Mouse (Mus musculus): Measurements from ENCODE around the gene Defb13. TPM values are rescaled to one million over a fixed set of nuclear protein-coding genes. Genes with fewer than 3 reads are reported as not detected.
A peak's percentile ranks its signal among the peaks of the same experiment; 100 is the strongest.
"Not testable (repeated sequence)": the region's sequence is repeated elsewhere in the genome, so short reads cannot be mapped to it uniquely, and the experiment has no call there.

The Defb13 gene
- not detected in 2 replicates for polyA plus RNA-seq (2015; fragmentation: Nextera tagmentation; extraction: Ambion mirVana)

DNA sequence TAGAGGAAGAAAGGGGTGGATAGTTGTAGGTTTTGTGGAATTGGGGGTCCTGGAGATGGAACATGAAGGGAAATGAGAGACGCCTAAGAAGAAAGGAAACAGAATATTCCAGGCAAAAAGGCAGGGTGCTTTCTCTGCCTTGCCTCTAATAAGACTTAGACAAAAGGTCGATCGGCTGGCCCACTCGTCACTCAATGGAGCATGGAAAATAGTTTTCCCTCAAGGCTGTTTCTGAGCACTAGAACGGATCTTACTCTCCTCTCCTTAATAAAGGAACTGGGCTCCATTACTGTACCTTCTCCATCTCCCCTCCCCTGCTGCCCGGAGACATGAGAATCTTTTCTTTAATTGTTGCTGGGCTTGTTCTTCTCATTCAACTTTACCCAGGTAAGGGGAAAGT lies at the start of gene Defb13:
Gene Defb13 (plus strand): TSS at position 301 of the 400 bp plus-strand sequence.
- Histone ChIP-seq H3K9ac (replicated peaks; ENCODE audit: low read length) (no peak within 1 kb of the TSS), H3K4me1 (ENCODE audit: insufficient read depth, low read length) (no peaks in the 10 kb centered on the region), H3K36me3 (ENCODE audit: insufficient read depth, low read length) (no peaks in the 10 kb centered on the region), H3K4me3 (ENCODE audit: low read length) (no peak within 1 kb of the TSS), H3K4me2 (replicated peaks; ENCODE audit: low read depth, low read length) (no peak within 1 kb of the TSS), H3K27me3 (ENCODE audit: insufficient read depth, low read length) (no peaks in the 10 kb centered on the region), H3K27ac (ENCODE audit: low read length) (no peak within 1 kb of the TSS), H3K9me3 (ENCODE audit: low read length) (no peaks in the 10 kb centered on the region)
- ATAC-seq (ENCODE audit: low FRiP score, low TSS enrichment): no peak
- 67% methylated on average over 6 of the region's 6 CpGs for WGBS

DNA sequence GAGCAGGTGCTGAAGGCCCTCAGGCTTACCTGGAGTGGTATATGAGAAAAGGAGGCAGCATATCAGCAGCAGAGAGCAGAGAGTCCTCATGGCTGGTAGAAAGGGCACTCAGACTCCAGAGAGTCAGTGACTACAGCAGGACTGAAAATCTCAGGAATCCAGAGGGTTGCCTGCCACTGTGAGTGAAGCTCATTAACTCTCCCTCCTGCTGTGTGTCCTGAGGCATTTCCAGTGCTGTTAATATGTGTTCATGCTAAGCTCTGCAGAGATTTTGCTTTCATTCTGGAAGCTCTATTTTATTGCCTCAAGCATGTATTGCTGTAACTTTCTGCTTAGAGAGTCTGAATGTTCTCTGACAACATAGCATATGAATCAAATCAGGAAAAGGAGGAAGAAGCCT lies 40.3 kb upstream of the Defb13 start, which contains the start of gene Defb11:
Gene Defb11 (minus strand): TSS at position 123 of the 400 bp plus-strand sequence.
- not testable (repeated sequence) for H3K9me3 ChIP-seq (ENCODE audit: low read length)

DNA sequence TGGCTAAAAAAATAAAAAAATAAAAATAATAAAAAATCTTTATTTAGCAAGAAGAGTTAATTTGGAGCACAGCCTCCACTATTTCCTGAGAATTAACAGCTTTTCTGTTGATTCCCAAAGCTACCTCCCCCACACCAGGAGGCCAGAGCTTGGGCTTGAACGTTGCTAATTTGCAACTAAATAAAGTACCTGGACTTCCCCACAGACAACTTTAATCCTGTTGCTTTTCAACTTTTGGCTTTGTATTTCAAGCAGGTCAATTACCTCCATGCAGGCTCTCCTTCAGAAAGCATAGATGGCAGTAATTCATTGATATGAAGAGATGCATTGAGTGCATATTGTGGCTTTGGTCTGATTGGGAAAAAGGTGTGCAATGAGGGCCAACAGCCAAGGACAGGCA lies 34.6 kb upstream of the Defb13 start:
- H3K27ac ChIP-seq (ENCODE audit: low read length): no peak overlapping the region
- WGBS: 3% methylated on average over 1 of the region's 1 CpGs
- H3K36me3 ChIP-seq (ENCODE audit: insufficient read depth, low read length): no peaks in the 10 kb centered on the region
- H3K4me1 ChIP-seq (ENCODE audit: insufficient read depth, low read length): no peaks in the 10 kb centered on the region
- H3K9me3 ChIP-seq (ENCODE audit: low read length): no peaks in the 10 kb centered on the region
- H3K4me3 ChIP-seq (ENCODE audit: low read length): no peak overlapping the region
- no peak overlapping the region for H3K9ac ChIP-seq (replicated peaks; ENCODE audit: low read length)
- H3K4me2 ChIP-seq (replicated peaks; ENCODE audit: low read depth, low read length): no peak overlapping the region
- no peak for ATAC-seq (ENCODE audit: low FRiP score, low TSS enrichment)
- no peaks in the 10 kb centered on the region for H3K27me3 ChIP-seq (ENCODE audit: insufficient read depth, low read length)

More for the DNA sequence above, 40.3 kb upstream of the Defb13 start, which contains the start of gene Defb11:
- not testable (repeated sequence) for H3K4me2 ChIP-seq (replicated peaks; ENCODE audit: low read depth, low read length); H3K36me3 ChIP-seq (ENCODE audit: insufficient read depth, low read length); H3K9ac ChIP-seq (replicated peaks; ENCODE audit: low read length); H3K27ac ChIP-seq (ENCODE audit: low read length); H3K4me1 ChIP-seq (ENCODE audit: insufficient read depth, low read length); H3K4me3 ChIP-seq (ENCODE audit: low read length); H3K27me3 ChIP-seq (ENCODE audit: insufficient read depth, low read length)
- 0 out of 2 replicates have a peak, but pooled peaks have one; percentile 51 for ATAC-seq (ENCODE audit: low FRiP score, low TSS enrichment)

DNA sequence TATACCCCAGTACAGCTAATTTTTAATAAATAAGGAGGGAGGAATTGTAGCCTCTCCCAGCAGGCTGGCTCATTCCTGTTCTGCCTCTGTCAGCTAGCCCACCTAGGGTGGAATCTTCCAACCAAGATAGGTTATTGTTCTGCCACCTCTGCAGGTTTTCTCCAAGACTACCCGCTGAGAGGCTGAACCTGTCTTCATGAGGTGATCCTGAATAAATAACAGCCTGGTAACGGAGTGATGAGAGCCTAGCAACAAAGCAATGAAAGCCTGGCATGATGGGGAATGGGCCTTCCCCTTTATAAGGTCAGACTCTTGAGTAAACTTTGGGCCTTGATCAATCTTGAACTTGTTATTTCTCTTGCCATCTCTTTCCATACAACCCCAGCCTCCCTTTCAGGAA lies 34.0 kb upstream of the Defb13 start:
- no peak overlapping the region for H3K4me3 ChIP-seq (ENCODE audit: low read length)
- H3K9me3 ChIP-seq (ENCODE audit: low read length): no peaks in the 10 kb centered on the region
- H3K4me1 ChIP-seq (ENCODE audit: insufficient read depth, low read length): no peaks in the 10 kb centered on the region
- no peak overlapping the region for H3K4me2 ChIP-seq (replicated peaks; ENCODE audit: low read depth, low read length)
- H3K36me3 ChIP-seq (ENCODE audit: insufficient read depth, low read length): no peaks in the 10 kb centered on the region
- no peaks in the 10 kb centered on the region for H3K27me3 ChIP-seq (ENCODE audit: insufficient read depth, low read length)
- H3K27ac ChIP-seq (ENCODE audit: low read length): no peak overlapping the region
- 35% methylated on average over 2 of the region's 2 CpGs for WGBS
- no peak for ATAC-seq (ENCODE audit: low FRiP score, low TSS enrichment)
- H3K9ac ChIP-seq (replicated peaks; ENCODE audit: low read length): no peak overlapping the region

DNA sequence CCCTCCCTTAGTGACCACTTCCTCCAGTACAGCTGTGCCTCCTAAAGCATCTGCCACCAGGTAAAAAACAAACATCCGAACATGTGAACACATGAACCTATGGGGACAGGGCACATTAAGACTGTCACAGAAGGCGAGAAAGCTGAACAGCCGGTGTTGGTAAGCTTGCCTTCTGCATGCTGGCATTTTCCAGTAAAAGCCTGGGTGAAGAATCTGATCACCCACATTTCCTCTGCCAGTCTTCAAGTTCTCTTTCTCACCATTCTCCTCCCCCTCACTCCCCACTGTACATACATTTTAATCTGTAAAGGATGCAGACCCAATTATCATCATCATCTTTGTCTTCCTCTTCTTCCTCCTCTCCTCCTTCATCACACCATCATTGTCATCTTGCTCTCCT lies 30.9 kb upstream of the Defb13 start:
- no peak for ATAC-seq (ENCODE audit: low FRiP score, low TSS enrichment)
- 81% methylated on average over 3 of the region's 3 CpGs for WGBS
- Histone ChIP-seq H3K9me3 (ENCODE audit: low read length) (no peaks in the 10 kb centered on the region), H3K4me3 (ENCODE audit: low read length) (no peak overlapping the region), H3K4me2 (replicated peaks; ENCODE audit: low read depth, low read length) (no peak overlapping the region), H3K27ac (ENCODE audit: low read length) (no peak overlapping the region), H3K36me3 (ENCODE audit: insufficient read depth, low read length) (no peaks in the 10 kb centered on the region), H3K9ac (replicated peaks; ENCODE audit: low read length) (no peak overlapping the region), H3K27me3 (ENCODE audit: insufficient read depth, low read length) (no peaks in the 10 kb centered on the region), H3K4me1 (ENCODE audit: insufficient read depth, low read length) (no peaks in the 10 kb centered on the region)

DNA sequence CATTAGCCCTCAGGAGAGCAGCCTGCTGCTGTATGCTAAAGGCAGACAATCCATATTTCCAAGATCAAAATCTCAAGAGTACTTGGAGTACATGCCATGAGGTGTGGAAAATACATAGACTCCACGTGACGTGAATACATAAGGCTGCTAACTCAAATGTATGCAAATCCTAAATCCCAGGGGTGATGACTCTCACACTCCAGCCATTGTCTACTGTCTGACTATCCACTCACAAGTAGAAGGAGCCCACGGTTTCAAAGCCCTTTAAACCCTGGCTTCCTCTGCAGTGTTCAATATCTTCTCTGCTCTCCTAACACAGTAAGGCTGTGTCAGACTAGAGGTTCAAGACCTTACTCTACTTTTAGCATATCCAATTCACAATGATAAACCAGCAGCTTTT lies 15.8 kb upstream of the Defb13 start:
- WGBS: 84% methylated on average over 3 of the region's 3 CpGs
- not testable (repeated sequence) for H3K4me1 ChIP-seq (ENCODE audit: insufficient read depth, low read length); H3K4me3 ChIP-seq (ENCODE audit: low read length); H3K9ac ChIP-seq (replicated peaks; ENCODE audit: low read length); H3K36me3 ChIP-seq (ENCODE audit: insufficient read depth, low read length); ATAC-seq (ENCODE audit: low FRiP score, low TSS enrichment); H3K4me2 ChIP-seq (replicated peaks; ENCODE audit: low read depth, low read length); H3K27ac ChIP-seq (ENCODE audit: low read length); H3K9me3 ChIP-seq (ENCODE audit: low read length); H3K27me3 ChIP-seq (ENCODE audit: insufficient read depth, low read length)

DNA sequence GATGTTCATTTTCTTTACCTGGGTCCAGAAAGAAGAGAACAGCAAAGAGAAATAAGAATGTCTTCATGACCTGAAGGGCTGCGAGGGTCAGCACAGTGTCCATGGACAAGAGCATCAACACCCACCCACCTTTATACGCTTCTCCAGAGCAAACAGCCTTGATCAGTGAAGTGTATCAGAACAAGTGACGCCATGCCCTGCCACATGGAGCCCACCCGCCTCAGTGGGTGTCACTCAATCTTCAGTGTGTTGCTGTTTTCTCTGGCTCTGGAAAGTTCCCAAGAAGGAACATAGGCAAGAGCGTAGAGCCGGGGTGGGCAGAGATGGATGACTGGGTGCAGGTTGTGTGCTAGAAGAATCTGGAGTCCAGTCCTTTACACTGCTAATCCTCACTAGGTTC lies 14.0 kb upstream of the Defb13 start, which contains the start of gene Defb15:
Gene Defb15 (minus strand): TSS at position 101 of the 400 bp plus-strand sequence.
- Histone ChIP-seq H3K4me3 (ENCODE audit: low read length) (no peak within 1 kb of the TSS), H3K27me3 (ENCODE audit: insufficient read depth, low read length) (no peaks in the 10 kb centered on the region), H3K4me1 (ENCODE audit: insufficient read depth, low read length) (no peaks in the 10 kb centered on the region), H3K27ac (ENCODE audit: low read length) (no peak within 1 kb of the TSS), H3K4me2 (replicated peaks; ENCODE audit: low read depth, low read length) (no peak within 1 kb of the TSS), H3K9me3 (ENCODE audit: low read length) (no peaks in the 10 kb centered on the region), H3K9ac (replicated peaks; ENCODE audit: low read length) (no peak within 1 kb of the TSS), H3K36me3 (ENCODE audit: insufficient read depth, low read length) (no peaks in the 10 kb centered on the region)
- 73% methylated on average over 6 of the region's 6 CpGs for WGBS
- no peak for ATAC-seq (ENCODE audit: low FRiP score, low TSS enrichment)

DNA sequence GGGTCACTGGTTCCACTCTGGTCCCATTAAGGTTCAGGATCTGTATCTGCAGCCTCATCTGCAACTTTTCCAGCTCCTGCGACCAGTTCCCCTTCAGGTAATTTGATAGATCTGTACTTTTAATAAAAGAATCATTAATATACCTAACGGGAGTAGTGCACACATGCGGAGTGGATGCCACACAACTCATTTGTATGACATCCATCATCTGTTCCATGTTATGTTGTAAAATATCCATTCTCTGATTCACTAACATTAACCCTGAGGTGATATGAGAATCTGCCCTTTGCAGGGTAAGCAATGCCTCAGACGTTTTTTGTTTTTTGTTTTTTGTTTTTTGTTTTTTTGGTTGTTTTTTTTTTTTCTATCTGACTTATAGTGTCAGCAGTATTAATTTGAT lies 8.5 kb upstream of the Defb13 start, which contains the start of gene Defb35:
Gene Defb35 (plus strand): TSS at position 301 of the 400 bp plus-strand sequence.
- not testable (repeated sequence) for H3K9ac ChIP-seq (replicated peaks; ENCODE audit: low read length); H3K4me2 ChIP-seq (replicated peaks; ENCODE audit: low read depth, low read length); H3K4me1 ChIP-seq (ENCODE audit: insufficient read depth, low read length); H3K4me3 ChIP-seq (ENCODE audit: low read length); H3K27ac ChIP-seq (ENCODE audit: low read length); H3K9me3 ChIP-seq (ENCODE audit: low read length); H3K36me3 ChIP-seq (ENCODE audit: insufficient read depth, low read length); ATAC-seq (ENCODE audit: low FRiP score, low TSS enrichment); H3K27me3 ChIP-seq (ENCODE audit: insufficient read depth, low read length)
- WGBS: 90% methylated on average over 4 of the region's 4 CpGs

DNA sequence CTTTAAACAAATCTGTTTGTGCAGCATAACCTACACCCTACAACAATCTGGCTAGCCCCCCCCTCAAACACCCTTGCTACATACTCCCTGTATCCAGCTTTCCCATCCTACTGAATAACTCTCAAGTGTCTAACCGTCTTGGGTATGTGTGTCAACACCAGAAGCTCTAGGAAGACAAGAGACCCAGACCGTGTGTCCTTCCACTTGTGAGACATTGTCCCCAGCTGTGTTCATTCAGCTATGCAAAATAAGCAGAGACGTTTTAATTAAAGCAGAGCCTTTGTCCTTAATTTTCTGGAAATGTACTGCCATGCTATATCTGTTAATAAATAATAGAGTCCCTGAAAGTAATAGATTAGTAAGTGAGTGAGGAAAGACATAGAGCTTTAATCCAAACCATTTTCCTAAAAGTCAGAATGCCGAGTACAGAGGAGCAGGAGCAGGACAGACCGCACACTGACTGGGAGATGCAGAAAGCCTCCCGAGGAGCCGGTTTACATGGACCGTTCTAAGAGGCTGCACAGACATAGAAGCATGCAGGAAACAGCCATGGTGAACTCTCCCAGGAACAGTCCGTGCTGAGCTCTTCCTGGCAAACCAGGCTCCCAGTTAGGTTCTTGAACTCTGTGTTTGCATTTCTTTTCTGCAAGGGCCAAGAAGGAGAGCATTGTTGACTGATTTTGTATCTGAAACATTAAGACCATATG lies 902 bp downstream of the Defb13 start:
- Histone ChIP-seq H3K27me3 (ENCODE audit: insufficient read depth, low read length) (no peaks in the 10 kb centered on the region), H3K27ac (ENCODE audit: low read length) (no peak overlapping the region), H3K36me3 (ENCODE audit: insufficient read depth, low read length) (no peaks in the 10 kb centered on the region), H3K4me2 (replicated peaks; ENCODE audit: low read depth, low read length) (no peak overlapping the region), H3K4me3 (ENCODE audit: low read length) (no peak overlapping the region), H3K9me3 (ENCODE audit: low read length) (no peaks in the 10 kb centered on the region), H3K4me1 (ENCODE audit: insufficient read depth, low read length) (no peaks in the 10 kb centered on the region), H3K9ac (replicated peaks; ENCODE audit: low read length) (no peak overlapping the region)
- ATAC-seq (ENCODE audit: low FRiP score, low TSS enrichment): peak; percentile 46
- WGBS: 51% methylated on average over 9 of the region's 9 CpGs

DNA sequence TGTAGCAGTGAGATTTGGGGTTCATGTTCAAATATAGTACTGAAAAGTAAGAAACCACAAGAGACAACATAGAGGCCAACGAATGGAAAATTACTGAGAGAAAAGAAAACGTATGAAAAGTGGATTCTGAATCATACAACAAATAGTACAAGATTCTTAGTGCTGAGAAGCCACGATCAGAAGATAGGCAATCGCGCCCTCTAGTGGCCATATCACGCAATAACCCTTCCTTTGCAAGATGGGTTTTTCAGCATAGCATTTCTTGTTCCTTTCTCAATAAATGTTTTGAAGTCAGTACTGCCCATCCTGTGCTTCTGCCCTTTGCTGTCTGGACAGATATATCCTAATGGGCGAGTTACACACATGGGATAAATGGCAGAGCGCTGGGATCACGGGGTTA lies 8.8 kb downstream of the Defb13 start:
- Histone ChIP-seq H3K27ac (ENCODE audit: low read length) (no peak overlapping the region), H3K36me3 (ENCODE audit: insufficient read depth, low read length) (no peaks in the 10 kb centered on the region), H3K9me3 (ENCODE audit: low read length) (no peaks in the 10 kb centered on the region), H3K4me2 (replicated peaks; ENCODE audit: low read depth, low read length) (no peak overlapping the region), H3K27me3 (ENCODE audit: insufficient read depth, low read length) (no peaks in the 10 kb centered on the region), H3K4me1 (ENCODE audit: insufficient read depth, low read length) (no peaks in the 10 kb centered on the region), H3K4me3 (ENCODE audit: low read length) (no peak overlapping the region), H3K9ac (replicated peaks; ENCODE audit: low read length) (no peak overlapping the region)
- 6% methylated on average over 9 of the region's 9 CpGs for WGBS
- ATAC-seq (ENCODE audit: low FRiP score, low TSS enrichment): no peak
